Mouse (Mus musculus): ENCODE data around the gene Kbtbd13. TPM values are rescaled to one million over a fixed set of nuclear protein-coding genes. Genes with fewer than 3 reads are reported as not detected.
"Not testable (repeated sequence)": the region's sequence is repeated elsewhere in the genome, so short reads cannot be mapped to it uniquely, and the experiment has no call there.

Gene Kbtbd13
- polyA plus RNA-seq, 1 experiment = 0.57 TPM

DNA sequence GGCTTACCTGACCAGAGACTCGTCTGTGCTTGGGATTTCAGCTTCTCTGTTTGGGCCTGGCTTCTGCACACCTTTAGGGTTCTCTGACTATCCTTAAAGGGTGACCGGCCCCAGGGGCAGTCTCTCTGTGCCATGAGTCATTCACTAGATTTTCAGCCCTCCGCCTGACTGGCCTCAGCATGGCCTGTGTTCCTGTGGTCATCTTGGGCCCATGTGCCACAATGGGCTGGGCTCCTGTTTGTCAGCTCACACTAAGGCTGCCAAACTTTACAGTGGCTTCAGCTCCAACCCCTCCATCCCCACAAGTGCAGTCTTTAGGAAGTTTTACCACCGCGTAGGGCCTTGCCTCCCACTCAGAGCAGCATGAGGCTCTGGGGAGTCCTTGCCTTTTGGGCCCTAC lies 38.2 kb downstream of the Kbtbd13 start:
- H3K4me3 ChIP-seq (ENCODE audit: low read depth, low read length) = no peak overlapping the region
- no peak overlapping the region for H3K27ac ChIP-seq (ENCODE audit: insufficient read depth, low read depth, low read length)
- H3K27me3 ChIP-seq (ENCODE audit: control insufficient read depth, insufficient read depth, low read length) = no peaks in the 10 kb centered on the region
- TF ChIP-seq CTCF (IDR thresholded peaks at IDR 0.05; ENCODE audit: extremely low read depth, insufficient read length, insufficient replicate concordance, low read depth, low read length) (no peak), POLR2A (IDR thresholded peaks at IDR 0.05; ENCODE audit: low read depth, low read length) (no peak)
- H3K36me3 ChIP-seq (ENCODE audit: control insufficient read depth, insufficient read depth, low read length) = peaks cover 25% of the 10 kb centered on the region
- 0 out of 2 replicates have a peak, but pooled peaks cover 3% of the 10 kb centered on the region for H3K4me1 ChIP-seq (ENCODE audit: control insufficient read depth, insufficient read depth, insufficient read length, low read length)
- WGBS = 91% methylated on average over 5 of the region's 5 CpGs

DNA sequence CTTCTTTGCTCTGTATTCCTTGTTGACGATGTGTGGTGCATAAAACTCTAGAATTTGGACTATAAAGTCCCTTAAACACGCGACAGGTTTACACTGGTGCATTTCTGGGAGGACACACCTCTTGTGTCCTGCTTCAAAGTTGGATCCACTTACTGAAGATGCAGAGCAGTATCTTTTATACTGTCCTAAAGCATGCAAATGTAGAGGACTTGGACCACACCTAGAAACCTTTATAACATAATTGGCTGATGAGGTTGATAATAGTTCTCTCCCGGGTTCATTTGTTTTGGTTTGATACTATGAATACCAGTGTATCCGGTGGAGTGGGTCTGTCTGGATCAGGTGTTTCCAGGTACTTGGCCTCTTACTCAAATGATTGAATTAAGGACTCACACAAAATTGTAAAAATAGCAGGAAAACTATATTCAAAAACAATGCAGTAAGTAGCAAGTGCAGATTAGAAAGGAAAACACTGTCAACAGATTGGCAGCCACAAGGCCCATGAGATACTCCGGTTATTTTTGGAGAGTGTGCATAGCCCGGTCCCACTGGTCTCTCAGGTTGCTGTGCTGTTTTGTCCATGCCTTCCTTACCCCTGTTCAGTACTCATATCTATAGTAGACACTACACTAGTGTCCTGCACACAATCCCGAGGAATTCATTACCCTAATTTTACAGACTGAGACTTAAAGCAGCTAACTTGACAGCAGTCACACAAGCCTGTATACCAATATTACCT lies 44.2 kb downstream of the Kbtbd13 start:
- H3K4me3 ChIP-seq (ENCODE audit: low read depth, low read length) = peak overlapping the region; percentile 95
- TF ChIP-seq CTCF (IDR thresholded peaks at IDR 0.05; ENCODE audit: extremely low read depth, insufficient read length, insufficient replicate concordance, low read depth, low read length) (no peak), POLR2A (IDR thresholded peaks at IDR 0.05; ENCODE audit: low read depth, low read length) (no peak)
- WGBS = 19% methylated on average over 8 of the region's 8 CpGs
- no peaks in the 10 kb centered on the region for H3K36me3 ChIP-seq (ENCODE audit: control insufficient read depth, insufficient read depth, low read length)
- H3K4me1 ChIP-seq (ENCODE audit: control insufficient read depth, insufficient read depth, insufficient read length, low read length) = 0 out of 2 replicates have a peak, but pooled peaks cover 3% of the 10 kb centered on the region
- peak overlapping the region; percentile 88 for H3K27ac ChIP-seq (ENCODE audit: insufficient read depth, low read depth, low read length)
- no peaks in the 10 kb centered on the region for H3K27me3 ChIP-seq (ENCODE audit: control insufficient read depth, insufficient read depth, low read length)

DNA sequence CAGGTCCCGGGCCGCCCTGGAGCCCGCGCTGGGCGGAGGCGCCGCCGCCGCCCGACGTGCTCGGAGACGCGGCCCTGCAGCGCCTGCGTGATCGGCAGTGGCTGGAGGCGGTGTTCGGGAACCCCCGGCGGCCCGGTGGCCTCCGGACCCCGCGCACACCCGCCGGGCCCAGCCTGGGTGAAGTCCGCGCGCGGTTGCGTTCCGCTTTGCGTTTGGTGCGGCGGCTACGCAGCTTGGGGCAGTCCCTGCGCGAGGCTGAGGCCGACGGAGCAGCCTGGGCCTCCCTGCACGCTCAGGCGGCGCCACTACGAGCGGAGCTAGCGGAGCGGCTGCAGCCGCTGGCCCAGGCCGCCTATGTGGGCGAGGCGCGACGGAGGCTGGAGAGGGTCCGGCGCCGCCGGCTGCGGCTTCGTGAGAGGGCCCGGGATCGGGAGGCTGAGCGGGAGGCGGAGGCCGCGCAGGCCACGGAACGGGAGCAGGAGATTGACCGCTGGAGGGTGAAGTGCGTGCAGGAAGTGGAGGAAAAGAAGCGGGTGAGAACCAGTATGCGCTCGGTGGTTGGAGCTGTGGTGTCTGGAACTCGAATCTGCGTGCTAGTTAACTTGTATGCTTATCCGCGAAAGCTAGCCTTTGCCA lies 44.9 kb downstream of the Kbtbd13 start:
- Histone ChIP-seq H3K27ac (ENCODE audit: insufficient read depth, low read depth, low read length) (peak overlapping the region; percentile 88), H3K36me3 (ENCODE audit: control insufficient read depth, insufficient read depth, low read length) (no peaks in the 10 kb centered on the region), H3K4me3 (ENCODE audit: low read depth, low read length) (peak overlapping the region; percentile 95), H3K4me1 (ENCODE audit: control insufficient read depth, insufficient read depth, insufficient read length, low read length) (0 out of 2 replicates have a peak, but pooled peaks cover 3% of the 10 kb centered on the region), H3K27me3 (ENCODE audit: control insufficient read depth, insufficient read depth, low read length) (no peaks in the 10 kb centered on the region)
- no peak for TF ChIP-seq CTCF (IDR thresholded peaks at IDR 0.05; ENCODE audit: extremely low read depth, insufficient read length, insufficient replicate concordance, low read depth, low read length)
- TF ChIP-seq POLR2A (IDR thresholded peaks at IDR 0.05; ENCODE audit: low read depth, low read length) = no peak; the same call in 1 of the 2 replicates
- under 1% methylated on average over 77 of the region's 77 CpGs for WGBS

- no peaks in the 10 kb centered on the region for H3K27me3 ChIP-seq (ENCODE audit: control insufficient read depth, insufficient read depth, low read length)
- peak within 1 kb of the TSS; percentile 95 for H3K4me3 ChIP-seq (ENCODE audit: low read depth, low read length)
- WGBS = 1% methylated on average over 57 of the region's 59 CpGs
- H3K36me3 ChIP-seq (ENCODE audit: control insufficient read depth, insufficient read depth, low read length) = no peaks in the 10 kb centered on the region
- 0 out of 2 replicates have a peak, but pooled peaks cover 3% of the 10 kb centered on the region for H3K4me1 ChIP-seq (ENCODE audit: control insufficient read depth, insufficient read depth, insufficient read length, low read length)
- H3K27ac ChIP-seq (ENCODE audit: insufficient read depth, low read depth, low read length) = peak within 1 kb of the TSS; percentile 88
- no peak; the same call in 1 of the 2 replicates for TF ChIP-seq POLR2A (IDR thresholded peaks at IDR 0.05; ENCODE audit: low read depth, low read length)
- TF ChIP-seq CTCF (IDR thresholded peaks at IDR 0.05; ENCODE audit: extremely low read depth, insufficient read length, insufficient replicate concordance, low read depth, low read length) = no peak
Observed at GRCm38 (mm10) chr9:65345854-65346475, 45.5 kb downstream of the Kbtbd13 start, which contains the start of gene Pdcd7. Gene Pdcd7 (plus strand): TSS chr9:65346104.

GRCm38 (mm10) chr9:65345439-65345838 lies 46.0 kb downstream of the Kbtbd13 start:
- not testable (repeated sequence) for H3K36me3 ChIP-seq (ENCODE audit: control insufficient read depth, insufficient read depth, low read length); H3K27me3 ChIP-seq (ENCODE audit: control insufficient read depth, insufficient read depth, low read length); H3K4me1 ChIP-seq (ENCODE audit: control insufficient read depth, insufficient read depth, insufficient read length, low read length)
- Histone ChIP-seq H3K4me3 (ENCODE audit: low read depth, low read length) (peak overlapping the region; percentile 95), H3K27ac (ENCODE audit: insufficient read depth, low read depth, low read length) (peak overlapping the region; percentile 21; the same call in 1 of the 2 replicates)
- WGBS = 69% methylated on average over 11 of the region's 11 CpGs

- H3K36me3 ChIP-seq (ENCODE audit: control insufficient read depth, insufficient read depth, low read length) = no peaks in the 10 kb centered on the region
- H3K27me3 ChIP-seq (ENCODE audit: control insufficient read depth, insufficient read depth, low read length) = no peaks in the 10 kb centered on the region
- no peak for TF ChIP-seq CTCF (IDR thresholded peaks at IDR 0.05; ENCODE audit: extremely low read depth, insufficient read length, insufficient replicate concordance, low read depth, low read length)
- TF ChIP-seq POLR2A (IDR thresholded peaks at IDR 0.05; ENCODE audit: low read depth, low read length) = no peak
- H3K27ac ChIP-seq (ENCODE audit: insufficient read depth, low read depth, low read length) = no peak overlapping the region
- no peak overlapping the region for H3K4me3 ChIP-seq (ENCODE audit: low read depth, low read length)
- 82% methylated on average over 2 of the region's 2 CpGs for WGBS
- H3K4me1 ChIP-seq (ENCODE audit: control insufficient read depth, insufficient read depth, insufficient read length, low read length) = no peaks in the 10 kb centered on the region
Observed at GRCm38 (mm10) chr9:65340414-65340813, 51.0 kb downstream of the Kbtbd13 start.

- TF ChIP-seq POLR2A (IDR thresholded peaks at IDR 0.05; ENCODE audit: low read depth, low read length) (no peak), CTCF (IDR thresholded peaks at IDR 0.05; ENCODE audit: extremely low read depth, insufficient read length, insufficient replicate concordance, low read depth, low read length) (no peak)
- Histone ChIP-seq H3K27ac (ENCODE audit: insufficient read depth, low read depth, low read length) (no peak overlapping the region), H3K36me3 (ENCODE audit: control insufficient read depth, insufficient read depth, low read length) (no peaks in the 10 kb centered on the region), H3K4me1 (ENCODE audit: control insufficient read depth, insufficient read depth, insufficient read length, low read length) (no peaks in the 10 kb centered on the region), H3K27me3 (ENCODE audit: control insufficient read depth, insufficient read depth, low read length) (no peaks in the 10 kb centered on the region), H3K4me3 (ENCODE audit: low read depth, low read length) (no peak overlapping the region)
- WGBS = 91% methylated on average over 4 of the region's 4 CpGs
Observed at GRCm38 (mm10) chr9:65339146-65339545, 52.3 kb downstream of the Kbtbd13 start.

Other genes with a start within 250 kb of the Kbtbd13 start
- gene Parp16, start 196.3 kb downstream of the Kbtbd13 start, polyA plus RNA-seq (2012; rRNA removed) = 10.0 and 16.3 TPM in 2 replicates
- gene Cilp, start 126.5 kb downstream of the Kbtbd13 start, polyA plus RNA-seq (2012; rRNA removed) = 1.4 and 1.7 TPM in 2 replicates
- 5.8 and 7.5 TPM in 2 replicates for gene Clpx, start 97.4 kb downstream of the Kbtbd13 start, polyA plus RNA-seq (2012; rRNA removed)
- 9.2 and 12.9 TPM in 2 replicates for gene Pdcd7, start 45.5 kb downstream of the Kbtbd13 start, polyA plus RNA-seq (2012; rRNA removed)
- gene Ubap1l, start 30.6 kb downstream of the Kbtbd13 start, polyA plus RNA-seq (2012; rRNA removed) = 0.43 and 0.51 TPM in 2 replicates
- gene Rasl12, start 6.9 kb upstream of the Kbtbd13 start, polyA plus RNA-seq (2012; rRNA removed) = 1.4 and 2.3 TPM in 2 replicates
- gene Slc51b, start 31.3 kb upstream of the Kbtbd13 start, polyA plus RNA-seq (2012; rRNA removed) = 6.6 and 13.6 TPM in 2 replicates
- 2.6 and 5.8 TPM in 2 replicates for gene Mtfmt, start 44.1 kb upstream of the Kbtbd13 start, polyA plus RNA-seq (2012; rRNA removed)
- 4.5 and 9.7 TPM in 2 replicates for gene Spg21, start 69.3 kb upstream of the Kbtbd13 start, polyA plus RNA-seq (2012; rRNA removed)
- not detected in 2 replicates for gene Ankdd1a, start 128.5 kb upstream of the Kbtbd13 start, polyA plus RNA-seq (2012; rRNA removed)
- gene Plekho2, start 188.4 kb upstream of the Kbtbd13 start, polyA plus RNA-seq (2012; rRNA removed) = 6.3 and 9.7 TPM in 2 replicates
- 3.8 and 5.0 TPM in 2 replicates for gene Pif1, start 195.5 kb upstream of the Kbtbd13 start, polyA plus RNA-seq (2012; rRNA removed)
- gene Rbpms2, start 238.0 kb upstream of the Kbtbd13 start, polyA plus RNA-seq (2012; rRNA removed) = 18.4 and 22.5 TPM in 2 replicates

Measured in small intestine, adult 2 months (tissue).